Mouse (Mus musculus): ENCODE measurements around the gene Zfp114. TPM values are rescaled to one million over a fixed set of nuclear protein-coding genes. Genes with fewer than 3 reads are reported as not detected.

The Zfp114 gene
- total and polyA plus RNA-seq, 3 experiments, result not detected

DNA sequence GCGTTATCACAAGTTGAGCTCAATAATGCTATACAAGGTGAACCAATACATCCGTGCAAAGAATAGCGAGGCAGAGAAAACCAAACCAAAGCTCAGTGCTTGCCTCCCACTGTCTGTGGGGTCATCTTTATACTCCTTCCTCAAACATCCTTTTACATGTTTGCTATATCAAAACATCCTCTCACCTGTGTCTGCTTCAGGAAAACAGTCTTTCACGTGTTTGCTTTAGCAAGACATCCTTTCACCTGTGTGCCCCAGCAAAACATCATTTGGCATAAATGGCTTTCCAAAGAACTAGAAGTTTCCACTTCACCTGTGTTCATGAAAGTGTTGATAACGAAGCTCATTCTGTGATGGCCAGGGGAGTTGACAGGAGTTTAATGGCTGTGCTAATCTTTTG, 36.5 kb downstream of the Zfp114 start, which contains the start of gene Zfp111:
Gene Zfp111 (minus strand): TSS at position 101 of the 400 bp plus-strand sequence.
- Histone ChIP-seq H3K27me3 (ENCODE audit: control insufficient read depth in 1 of 2, insufficient read depth in 2 of 2, low read length in 2 of 2) (no peaks in the 10 kb centered on the region), H3K4me1 (ENCODE audit: control insufficient read depth in 1 of 2, insufficient read depth in 2 of 2, low read length in 2 of 2) (no peaks in the 10 kb centered on the region), H3K9me3 (replicated peaks; ENCODE audit: insufficient read depth, low read length) (no peaks in the 10 kb centered on the region), H3K9ac (ENCODE audit: control insufficient read depth, low read depth, low read length, poor library complexity, severe bottlenecking) (no peak within 1 kb of the TSS), H3K27ac (ENCODE audit: control insufficient read depth, low read depth, low read length) (no peak within 1 kb of the TSS), H3K36me3 (ENCODE audit: control insufficient read depth in 1 of 2, insufficient read depth in 2 of 2, low read length in 2 of 2) (no peaks in the 10 kb centered on the region), H3K4me3 (ENCODE audit: control insufficient read depth in 1 of 2, insufficient read depth in 1 of 2, low read depth in 2 of 2, low read length in 2 of 2) (no peak within 1 kb of the TSS), H3K79me2 (ENCODE audit: control insufficient read depth, insufficient read depth, low read length, poor library complexity) (no peaks in the 10 kb centered on the region)
- TF ChIP-seq TBP (IDR thresholded peaks at IDR 0.05; ENCODE audit: low read depth, low read length), result no peak
- TF ChIP-seq TAL1 (IDR thresholded peaks at IDR 0.05; ENCODE audit: low read length), result no peak
- TF ChIP-seq CHD1 (IDR thresholded peaks at IDR 0.05; ENCODE audit: low read depth, low read length), result no peak
- no peak for TF ChIP-seq MAX (IDR thresholded peaks at IDR 0.05; ENCODE audit: low read length)
- no peak for TF ChIP-seq MAZ (IDR thresholded peaks at IDR 0.05; ENCODE audit: low read depth, low read length)
- TF ChIP-seq NELFE (IDR thresholded peaks at IDR 0.05; ENCODE audit: low read depth, low read length), result no peak
- no peak for TF ChIP-seq NRF1 (IDR thresholded peaks at IDR 0.05; ENCODE audit: insufficient read depth, low read depth, low read length, poor library complexity, severe bottlenecking)
- TF ChIP-seq GATA1 (IDR thresholded peaks at IDR 0.05; ENCODE audit: low read depth, low read length), result no peak
- TF ChIP-seq BHLHE40 (IDR thresholded peaks at IDR 0.05; ENCODE audit: borderline replicate concordance, low read depth, low read length), result no peak
- TF ChIP-seq RCOR1 (IDR thresholded peaks at IDR 0.05; ENCODE audit: low read depth, low read length), result no peak
- TF ChIP-seq USF1 (IDR thresholded peaks at IDR 0.05; ENCODE audit: low read depth, low read length), result no peak
- no peak for TF ChIP-seq POLR2AphosphoS2 (IDR thresholded peaks at IDR 0.05; ENCODE audit: low read length)
- no peak for TF ChIP-seq MYB (IDR thresholded peaks at IDR 0.05; ENCODE audit: low read depth, low read length)
- no peak for TF ChIP-seq E2F4 (IDR thresholded peaks at IDR 0.05; ENCODE audit: borderline replicate concordance, low read depth, low read length)
- no peak for TF ChIP-seq SIN3A (IDR thresholded peaks at IDR 0.05; ENCODE audit: low read length)
- no peak for TF ChIP-seq HCFC1 (IDR thresholded peaks at IDR 0.05; ENCODE audit: low read depth, low read length)
- no peak for TF ChIP-seq TCF12 (IDR thresholded peaks at IDR 0.05; ENCODE audit: low read depth, low read length)
- no peak for TF ChIP-seq MYC (IDR thresholded peaks at IDR 0.05; ENCODE audit: low read depth, low read length)
- TF ChIP-seq EP300 (IDR thresholded peaks at IDR 0.05; ENCODE audit: low read depth in 1 of 2, low read length in 2 of 2), result no peak
- no peak for TF ChIP-seq ZMIZ1 (IDR thresholded peaks at IDR 0.05; ENCODE audit: low read depth, low read length)
- no peak for DNase-seq (ENCODE audit: low read depth, low spot score)

Other genes starting within 250 kb of the Zfp114 start
- not detected in 2 replicates for gene Vmn1r179, start 248.1 kb upstream of the Zfp114 start, total RNA-seq (2012; rRNA removed)
- gene Vmn1r179, start 248.1 kb upstream of the Zfp114 start, polyA plus RNA-seq (2012; ENCODE audit: insufficient read depth in 1 of 2, insufficient read length in 2 of 2, low read depth in 1 of 2, low replicate concordance in 2 of 2, missing spikeins in 1 of 2), result not detected
- not detected in 2 replicates for gene Vmn1r180, start 224.4 kb upstream of the Zfp114 start, total RNA-seq (2012; rRNA removed)
- gene Vmn1r180, start 224.4 kb upstream of the Zfp114 start, polyA plus RNA-seq (2012; ENCODE audit: insufficient read depth in 1 of 2, insufficient read length in 2 of 2, low read depth in 1 of 2, low replicate concordance in 2 of 2, missing spikeins in 1 of 2), result not detected
- gene Vmn1r181, start 200.4 kb upstream of the Zfp114 start, total RNA-seq (2012; rRNA removed), result not detected in 2 replicates
- gene Vmn1r181, start 200.4 kb upstream of the Zfp114 start, polyA plus RNA-seq (2012; ENCODE audit: insufficient read depth in 1 of 2, insufficient read length in 2 of 2, low read depth in 1 of 2, low replicate concordance in 2 of 2, missing spikeins in 1 of 2), result not detected
- gene V1rd19, start 173.4 kb upstream of the Zfp114 start, total RNA-seq (2012; rRNA removed), result not detected in 2 replicates
- not detected for gene V1rd19, start 173.4 kb upstream of the Zfp114 start, polyA plus RNA-seq (2012; ENCODE audit: insufficient read depth in 1 of 2, insufficient read length in 2 of 2, low read depth in 1 of 2, low replicate concordance in 2 of 2, missing spikeins in 1 of 2)
- gene Vmn1r183, start 121.8 kb upstream of the Zfp114 start, total RNA-seq (2012; rRNA removed), result not detected in 2 replicates
- gene Vmn1r183, start 121.8 kb upstream of the Zfp114 start, polyA plus RNA-seq (2012; ENCODE audit: insufficient read depth in 1 of 2, insufficient read length in 2 of 2, low read depth in 1 of 2, low replicate concordance in 2 of 2, missing spikeins in 1 of 2), result under 1 TPM in 1 of 2 experiments, not detected in 1; 0.03 TPM
- gene Zfp180, start 93.1 kb upstream of the Zfp114 start, total RNA-seq (2012; rRNA removed), result 20.7 and 21.9 TPM in 2 replicates
- gene Zfp180, start 93.1 kb upstream of the Zfp114 start, polyA plus RNA-seq (2012; ENCODE audit: insufficient read depth in 1 of 2, insufficient read length in 2 of 2, low read depth in 1 of 2, low replicate concordance in 2 of 2, missing spikeins in 1 of 2), result 10 to 100 TPM in 1 of 2 experiments, not detected in 1; 21.6 TPM
- gene Zfp112, start 62.7 kb upstream of the Zfp114 start, total RNA-seq (2012; rRNA removed), result 0.50 and 0.59 TPM in 2 replicates
- gene Zfp112, start 62.7 kb upstream of the Zfp114 start, polyA plus RNA-seq (2012; ENCODE audit: insufficient read depth in 1 of 2, insufficient read length in 2 of 2, low read depth in 1 of 2, low replicate concordance in 2 of 2, missing spikeins in 1 of 2), result under 1 TPM in 1 of 2 experiments, not detected in 1; 0.84 TPM
- 4.2 and 6.2 TPM in 2 replicates for gene Zfp235, start 40.9 kb upstream of the Zfp114 start, total RNA-seq (2012; rRNA removed)
- gene Zfp235, start 40.9 kb upstream of the Zfp114 start, polyA plus RNA-seq (2012; ENCODE audit: insufficient read depth in 1 of 2, insufficient read length in 2 of 2, low read depth in 1 of 2, low replicate concordance in 2 of 2, missing spikeins in 1 of 2), result 1 to 10 TPM in 1 of 2 experiments, not detected in 1; 4.5 TPM
- gene Zfp111, start 36.4 kb downstream of the Zfp114 start, total RNA-seq (2012; rRNA removed), result not detected in 2 replicates
- not detected for gene Zfp111, start 36.4 kb downstream of the Zfp114 start, polyA plus RNA-seq (2012; ENCODE audit: insufficient read depth in 1 of 2, insufficient read length in 2 of 2, low read depth in 1 of 2, low replicate concordance in 2 of 2, missing spikeins in 1 of 2)
- not detected in 2 replicates for gene Zfp109, start 62.5 kb downstream of the Zfp114 start, total RNA-seq (2012; rRNA removed)
- not detected for gene Zfp109, start 62.5 kb downstream of the Zfp114 start, polyA plus RNA-seq (2012; ENCODE audit: insufficient read depth in 1 of 2, insufficient read length in 2 of 2, low read depth in 1 of 2, low replicate concordance in 2 of 2, missing spikeins in 1 of 2)
- not detected in 2 replicates for gene Zfp108, start 79.7 kb downstream of the Zfp114 start, total RNA-seq (2012; rRNA removed)
- gene Zfp108, start 79.7 kb downstream of the Zfp114 start, polyA plus RNA-seq (2012; ENCODE audit: insufficient read depth in 1 of 2, insufficient read length in 2 of 2, low read depth in 1 of 2, low replicate concordance in 2 of 2, missing spikeins in 1 of 2), result not detected
- gene Zfp93, start 95.4 kb downstream of the Zfp114 start, total RNA-seq (2012; rRNA removed), result not detected in 2 replicates
- not detected for gene Zfp93, start 95.4 kb downstream of the Zfp114 start, polyA plus RNA-seq (2012; ENCODE audit: insufficient read depth in 1 of 2, insufficient read length in 2 of 2, low read depth in 1 of 2, low replicate concordance in 2 of 2, missing spikeins in 1 of 2)
- 9.2 and 9.9 TPM in 2 replicates for gene Zfp61, start 126.2 kb downstream of the Zfp114 start, total RNA-seq (2012; rRNA removed)
- gene Zfp61, start 126.2 kb downstream of the Zfp114 start, polyA plus RNA-seq (2012; ENCODE audit: insufficient read depth in 1 of 2, insufficient read length in 2 of 2, low read depth in 1 of 2, low replicate concordance in 2 of 2, missing spikeins in 1 of 2), result 10 to 100 TPM in 1 of 2 experiments, not detected in 1; 15.3 TPM
- 5.9 and 6.9 TPM in 2 replicates for gene Zfp94, start 141.6 kb downstream of the Zfp114 start, total RNA-seq (2012; rRNA removed)
- 1 to 10 TPM in 1 of 2 experiments, not detected in 1; 5.9 TPM for gene Zfp94, start 141.6 kb downstream of the Zfp114 start, polyA plus RNA-seq (2012; ENCODE audit: insufficient read depth in 1 of 2, insufficient read length in 2 of 2, low read depth in 1 of 2, low replicate concordance in 2 of 2, missing spikeins in 1 of 2)
- gene Tescl, start 158.9 kb downstream of the Zfp114 start, total RNA-seq (2012; rRNA removed), result not detected in 2 replicates
- not detected for gene Tescl, start 158.9 kb downstream of the Zfp114 start, polyA plus RNA-seq (2012; ENCODE audit: insufficient read depth in 1 of 2, insufficient read length in 2 of 2, low read depth in 1 of 2, low replicate concordance in 2 of 2, missing spikeins in 1 of 2)
- not detected in 2 replicates for gene Lypd5, start 174.1 kb downstream of the Zfp114 start, total RNA-seq (2012; rRNA removed)
- gene Lypd5, start 174.1 kb downstream of the Zfp114 start, polyA plus RNA-seq (2012; ENCODE audit: insufficient read depth in 1 of 2, insufficient read length in 2 of 2, low read depth in 1 of 2, low replicate concordance in 2 of 2, missing spikeins in 1 of 2), result not detected
- gene Kcnn4, start 195.2 kb downstream of the Zfp114 start, total RNA-seq (2012; rRNA removed), result 175 and 256 TPM in 2 replicates
- 100 to 1,000 TPM in 1 of 2 experiments, not detected in 1; 188 TPM for gene Kcnn4, start 195.2 kb downstream of the Zfp114 start, polyA plus RNA-seq (2012; ENCODE audit: insufficient read depth in 1 of 2, insufficient read length in 2 of 2, low read depth in 1 of 2, low replicate concordance in 2 of 2, missing spikeins in 1 of 2)
- 47.5 and 54.6 TPM in 2 replicates for gene Smg9, start 224.6 kb downstream of the Zfp114 start, total RNA-seq (2012; rRNA removed)
- gene Smg9, start 224.6 kb downstream of the Zfp114 start, polyA plus RNA-seq (2012; ENCODE audit: insufficient read depth in 1 of 2, insufficient read length in 2 of 2, low read depth in 1 of 2, low replicate concordance in 2 of 2, missing spikeins in 1 of 2), result 10 to 100 TPM in 1 of 2 experiments, not detected in 1; 95.3 TPM

Measured in MEL (cell line).